Mouse (Mus musculus) adipocyte (in vitro differentiated cells): ENCODE results near the gene Stat5b.

Source experiments
- DNase-seq: peaks from one replicate; pipeline ENCODE4 v3.0.0-alpha.2; 2016; ENCODE audit warnings: low spot score

The Stat5b gene

GRCm38 (mm10) chr11:100766726-100767125 lies 83.8 kb downstream of the Stat5b start:
- DNase-seq = no peak

GRCm38 (mm10) chr11:100762831-100763230 lies 87.7 kb downstream of the Stat5b start, which contains the start of gene Hcrt:
TSS of gene Hcrt (minus strand) at chr11:100762931.
- DNase-seq = no peak

- DNase-seq = peak; percentile 85
Observed at GRCm38 (mm10) chr11:100761547-100762045, 88.9 kb downstream of the Stat5b start.

GRCm38 (mm10) chr11:100759611-100760233 lies 90.8 kb downstream of the Stat5b start, which contains the start of gene Kcnh4:
TSS of gene Kcnh4 (minus strand) at chr11:100759942.
- DNase-seq = no peak

- peak; percentile 81 for DNase-seq
Observed at GRCm38 (mm10) chr11:100758707-100759610, 91.6 kb downstream of the Stat5b start.

GRCm38 (mm10) chr11:100757566-100757965 lies 93.0 kb downstream of the Stat5b start:
- DNase-seq = no peak

- DNase-seq = no peak
Observed at GRCm38 (mm10) chr11:100756476-100756875, 94.0 kb downstream of the Stat5b start.

GRCm38 (mm10) chr11:100754693-100755057 lies 95.8 kb downstream of the Stat5b start:
- no peak for DNase-seq

GRCm38 (mm10) chr11:100754021-100754692 lies 96.4 kb downstream of the Stat5b start:
- no peak for DNase-seq

- DNase-seq = no peak
Observed at GRCm38 (mm10) chr11:100752294-100752693, 98.2 kb downstream of the Stat5b start.

GRCm38 (mm10) chr11:100750127-100750526 lies 100.4 kb downstream of the Stat5b start:
- no peak for DNase-seq

- no peak for DNase-seq
Observed at GRCm38 (mm10) chr11:100749469-100749868, 101.1 kb downstream of the Stat5b start.

GRCm38 (mm10) chr11:100748620-100749019 lies 101.9 kb downstream of the Stat5b start:
- DNase-seq = no peak

- no peak for DNase-seq
Observed at GRCm38 (mm10) chr11:100747114-100747513, 103.4 kb downstream of the Stat5b start.

GRCm38 (mm10) chr11:100746546-100746945 lies 104.0 kb downstream of the Stat5b start:
- DNase-seq = no peak

GRCm38 (mm10) chr11:100745085-100745484 lies 105.4 kb downstream of the Stat5b start:
- DNase-seq = no peak

- DNase-seq = peak; percentile 53
Observed at GRCm38 (mm10) chr11:100741348-100741747, 109.2 kb downstream of the Stat5b start.

GRCm38 (mm10) chr11:100738749-100739148 lies 111.8 kb downstream of the Stat5b start:
- DNase-seq = no peak

- DNase-seq = peak; percentile 100
Observed at GRCm38 (mm10) chr11:100738066-100738604, 112.4 kb downstream of the Stat5b start, which contains the start of gene Rab5c. TSS of gene Rab5c (minus strand) at chr11:100738215.

- peak; percentile 28 for DNase-seq
Observed at GRCm38 (mm10) chr11:100737105-100737733, 113.3 kb downstream of the Stat5b start.

- no peak for DNase-seq
Observed at GRCm38 (mm10) chr11:100736746-100737080, 113.8 kb downstream of the Stat5b start.
